Mouse (Mus musculus): ENCODE data around the gene Mdfic.

DNA sequence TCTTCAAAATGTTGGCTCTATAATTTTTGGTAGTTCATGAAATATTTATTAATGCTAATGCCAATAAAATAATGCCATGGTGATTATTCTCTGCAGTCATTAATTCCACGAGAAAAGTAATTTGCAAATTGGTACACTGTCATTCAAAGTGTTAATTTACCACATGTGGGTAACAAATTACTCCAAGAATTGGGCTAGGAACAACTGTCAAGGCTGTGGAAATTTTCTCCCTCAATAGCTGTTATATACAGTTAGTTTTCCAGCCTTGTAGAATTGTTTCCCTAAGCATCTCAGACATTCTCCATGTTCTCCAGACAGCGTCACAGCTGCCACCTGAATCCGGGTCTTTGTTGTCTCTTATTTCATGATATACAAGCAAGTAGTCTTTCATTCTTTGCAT is 117.2 kb downstream of the Mdfic start:
- TF ChIP-seq POLR2A (IDR thresholded peaks at IDR 0.05; ENCODE audit: extremely low read depth, insufficient read depth, low read length): no peak
- no peak for TF ChIP-seq CTCF (IDR thresholded peaks at IDR 0.05; ENCODE audit: extremely low read depth, insufficient read depth, low read length)
